17 mouse cellular contexts compared by ENCODE assay signal in the genomic region with DNA sequence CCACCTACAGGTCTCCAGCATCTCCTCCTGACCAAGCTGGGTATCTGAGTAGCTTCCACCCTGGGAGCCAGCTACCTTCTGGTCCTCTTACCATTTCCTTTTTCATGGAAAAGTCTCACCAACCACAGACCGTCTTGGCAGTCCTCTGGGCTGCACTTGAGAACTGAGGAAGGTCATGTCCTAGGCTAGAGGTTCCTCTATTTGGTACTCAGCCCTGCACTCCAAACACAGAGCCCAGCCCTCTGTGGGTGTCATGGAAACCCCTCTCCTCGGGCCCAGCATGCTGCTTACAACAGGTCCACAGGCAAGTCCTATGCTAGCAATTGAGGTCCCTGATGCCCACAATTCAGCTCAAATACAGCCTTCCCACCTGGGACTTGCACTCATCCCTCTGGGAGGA.
"Had no signal": no experiment of that assay in that cellular context is flagged by ENCODE, and none has a peak within 500 bp of the region (broad histone marks: within the 10 kb centered on the region; RNA-seq: fewer than 3 reads in every experiment).

No protein-coding gene starts in this region.

- H3K27ac ChIP-seq: liver, embryonic 14.5 days; macrophage; midbrain, embryonic 13.5 days; midbrain, embryonic 15.5 days; neural tube, embryonic 12.5 days had no signal

- H3K4me3 ChIP-seq: megakaryocyte, embryonic 14.5 days; midbrain, embryonic 13.5 days; midbrain, embryonic 15.5 days; neural tube, embryonic 12.5 days had no signal

- DNase-seq: lung, adult 18-20 months; lung, embryonic 14.5 days; lung, postnatal 10 days; retina, postnatal 1 day; right cerebral cortex, adult 18-20 months; right cerebral cortex, postnatal 25 days; right cerebral cortex, postnatal 4 days; spleen, adult 18-20 months; thymus, adult 18-20 months; thymus, postnatal 14 days; thymus, postnatal 36 days had no signal

- ATAC-seq: midbrain, embryonic 13.5 days; midbrain, embryonic 15.5 days had no signal
